Mouse (Mus musculus) MEL (cell line): ENCODE data around the gene Cgnl1. TPM values are rescaled to one million over a fixed set of nuclear protein-coding genes. Genes with fewer than 3 reads are reported as not detected.

Source experiments
- DNase-seq: peaks from one replicate; pipeline ENCODE4 v3.0.0; 2011; ENCODE audit warnings: low read depth, low spot score
- H3K27ac ChIP-seq: 2 replicates; pipeline ENCODE4 v1.5.1; 2012; ENCODE audit warnings: low read depth, mild to moderate bottlenecking, control low read depth, low read length, moderate library complexity; ENCODE audit not compliant: control insufficient read depth
- H3K27me3 ChIP-seq, 2 experiments: fragments of 150-350 bp in 1 of 2; sonication (generic) in 1 of 2; 2 replicates each; pipeline ENCODE4 v1.6.1; 2012; ENCODE audit warnings: low read length in 2 of 2, mild to moderate bottlenecking in 2 of 2, improper control_type of control experiment in 1 of 2, moderate library complexity in 1 of 2; ENCODE audit not compliant: insufficient read depth in 2 of 2, control insufficient read depth in 1 of 2
- H3K36me3 ChIP-seq, 2 experiments: 2 replicates each; pipeline ENCODE4 v1.6.1; 2012 to 2014; ENCODE audit warnings: low read length in 2 of 2, improper control_type of control experiment in 1 of 2, inconsistent platforms in 1 of 2, mild to moderate bottlenecking in 1 of 2; ENCODE audit not compliant: insufficient read depth in 2 of 2, control insufficient read depth in 1 of 2
- H3K4me1 ChIP-seq, 2 experiments: fragments of 150-350 bp in 1 of 2; sonication (generic) in 1 of 2; 2 replicates each; pipeline ENCODE4 v1.6.1; 2012; ENCODE audit warnings: low read length in 2 of 2, improper control_type of control experiment in 1 of 2, mild to moderate bottlenecking in 1 of 2; ENCODE audit not compliant: insufficient read depth in 2 of 2, control insufficient read depth in 1 of 2
- H3K4me3 ChIP-seq, 2 experiments: fragments of 150-350 bp in 1 of 2; sonication (generic) in 1 of 2; 2 replicates each; pipeline ENCODE4 v1.5.1; 2012; ENCODE audit warnings: low read depth in 2 of 2, low read length in 2 of 2, mild to moderate bottlenecking in 2 of 2, moderate library complexity in 2 of 2, control low read depth in 1 of 2, improper control_type of control experiment in 1 of 2; ENCODE audit not compliant: control insufficient read depth in 1 of 2, insufficient read depth in 1 of 2
- H3K79me2 ChIP-seq: 2 replicates; pipeline ENCODE4 v1.6.1; 2012; ENCODE audit warnings: mild to moderate bottlenecking, low read length, moderate library complexity; ENCODE audit not compliant: control insufficient read depth, poor library complexity, insufficient read depth
- H3K9ac ChIP-seq: 2 replicates; pipeline ENCODE4 v1.6.1; 2012; ENCODE audit warnings: low read depth, mild to moderate bottlenecking, control low read depth, low read length, moderate library complexity; ENCODE audit not compliant: control insufficient read depth, poor library complexity, severe bottlenecking
- H3K9me3 ChIP-seq: fragments of 150-350 bp; sonication (generic); replicated peaks from 2 replicates; pipeline ENCODE4 v1.6.1; 2012; ENCODE audit warnings: mild to moderate bottlenecking, low read length, improper control_type of control experiment, moderate library complexity; ENCODE audit not compliant: insufficient read depth
- CHD1 ChIP-seq: IDR thresholded peaks from 2 replicates; pipeline ENCODE4 v1.6.1; 2012; ENCODE audit warnings: low read depth, mild to moderate bottlenecking, inconsistent platforms, low read length, improper control_type of control experiment
- CHD2 ChIP-seq: IDR thresholded peaks from 2 replicates; pipeline ENCODE4 v1.6.1; 2011; ENCODE audit warnings: low read length, improper control_type of control experiment
- CTCF ChIP-seq, 3 experiments: IDR thresholded peaks in 2 of 3; conservative IDR thresholded peaks in 1 of 3; 2 replicates each; pipeline ENCODE4 v1.5.1; 2011 to 2012; ENCODE audit warnings: low read length in 3 of 3, low read depth in 2 of 3, mild to moderate bottlenecking in 2 of 3, improper control_type of control experiment in 1 of 3, inconsistent platforms in 1 of 3, mixed read lengths in 1 of 3, moderate library complexity in 1 of 3; ENCODE audit not compliant: control insufficient read depth in 1 of 3, insufficient read depth in 1 of 3, poor library complexity in 1 of 3, severe bottlenecking in 1 of 3
- E2F4 ChIP-seq: IDR thresholded peaks from 2 replicates; pipeline ENCODE4 v1.6.1; 2011; ENCODE audit warnings: low read depth, low read length, improper control_type of control experiment, borderline replicate concordance
- ELF1 ChIP-seq: IDR thresholded peaks from 2 replicates; pipeline ENCODE4 v1.6.1; 2014; ENCODE audit warnings: low read depth, mild to moderate bottlenecking, inconsistent platforms, low read length, improper control_type of control experiment, moderate library complexity
- EP300 ChIP-seq, 2 experiments: IDR thresholded peaks; 2 replicates each; pipeline ENCODE4 v1.6.1; 2011; ENCODE audit warnings: improper control_type of control experiment in 2 of 2, low read length in 2 of 2, low read depth in 1 of 2, mild to moderate bottlenecking in 1 of 2
- ETS1 ChIP-seq: IDR thresholded peaks from 2 replicates; pipeline ENCODE4 v1.6.1; 2012; ENCODE audit warnings: low read depth, mild to moderate bottlenecking, inconsistent platforms, low read length, improper control_type of control experiment, moderate library complexity
- GABPA ChIP-seq: IDR thresholded peaks from 2 replicates; pipeline ENCODE4 v1.6.1; 2012; ENCODE audit warnings: low read depth, mild to moderate bottlenecking, inconsistent platforms, low read length, improper control_type of control experiment, moderate library complexity
- GATA1 ChIP-seq: IDR thresholded peaks from 2 replicates; pipeline ENCODE4 v1.6.1; 2011; ENCODE audit warnings: low read depth, low read length, improper control_type of control experiment
- HCFC1 ChIP-seq: IDR thresholded peaks from 2 replicates; pipeline ENCODE4 v1.6.1; 2012; ENCODE audit warnings: low read depth, mild to moderate bottlenecking, inconsistent platforms, low read length, improper control_type of control experiment, moderate library complexity
- JUND ChIP-seq: IDR thresholded peaks from 2 replicates; pipeline ENCODE4 v1.6.1; 2011; ENCODE audit warnings: low read depth, mild to moderate bottlenecking, improper control_type of control experiment, low read length
- KAT2A ChIP-seq: conservative IDR thresholded peaks from 2 replicates; pipeline ENCODE4 v1.6.1; 2012; ENCODE audit warnings: low read depth, low read length, improper control_type of control experiment, inconsistent platforms
- MAX ChIP-seq: IDR thresholded peaks from 2 replicates; pipeline ENCODE4 v1.6.1; 2011; ENCODE audit warnings: low read length, improper control_type of control experiment
- MAZ ChIP-seq: IDR thresholded peaks from 2 replicates; pipeline ENCODE4 v1.6.1; 2012; ENCODE audit warnings: low read depth, mild to moderate bottlenecking, inconsistent platforms, low read length, improper control_type of control experiment
- MXI1 ChIP-seq: IDR thresholded peaks from 2 replicates; pipeline ENCODE4 v1.6.1; 2011; ENCODE audit warnings: mild to moderate bottlenecking, low read depth, low read length, improper control_type of control experiment
- MYB ChIP-seq: IDR thresholded peaks from 2 replicates; pipeline ENCODE4 v1.6.1; 2011; ENCODE audit warnings: mild to moderate bottlenecking, low read depth, low read length, improper control_type of control experiment
- NELFE ChIP-seq: IDR thresholded peaks from 2 replicates; pipeline ENCODE4 v1.6.1; 2011; ENCODE audit warnings: low read depth, low read length, improper control_type of control experiment
- NRF1 ChIP-seq: IDR thresholded peaks from 2 replicates; pipeline ENCODE4 v1.6.1; 2014; ENCODE audit warnings: low read depth, mild to moderate bottlenecking, inconsistent platforms, low read length, improper control_type of control experiment, moderate library complexity; ENCODE audit not compliant: poor library complexity, insufficient read depth, severe bottlenecking
- POLR2AphosphoS2 ChIP-seq: IDR thresholded peaks from 2 replicates; pipeline ENCODE4 v1.6.1; 2011; ENCODE audit warnings: low read length, improper control_type of control experiment
- POLR2AphosphoS5 ChIP-seq: IDR thresholded peaks from 2 replicates; pipeline ENCODE4 v1.6.1; 2012; ENCODE audit warnings: low read depth, borderline replicate concordance, mild to moderate bottlenecking, inconsistent platforms, low read length, moderate library complexity, mixed read lengths
- SIN3A ChIP-seq: IDR thresholded peaks from 2 replicates; pipeline ENCODE4 v1.6.1; 2012; ENCODE audit warnings: low read length, improper control_type of control experiment, inconsistent platforms
- SMC3 ChIP-seq: IDR thresholded peaks from 2 replicates; pipeline ENCODE4 v1.6.1; 2011; ENCODE audit warnings: low read depth, low read length, improper control_type of control experiment
- TAL1 ChIP-seq: IDR thresholded peaks from 2 replicates; pipeline ENCODE4 v1.6.1; 2012; ENCODE audit warnings: mild to moderate bottlenecking, inconsistent platforms, low read length, moderate library complexity, mixed read lengths
- TCF12 ChIP-seq: IDR thresholded peaks from 2 replicates; pipeline ENCODE4 v1.6.1; 2014; ENCODE audit warnings: low read depth, mild to moderate bottlenecking, inconsistent platforms, low read length, improper control_type of control experiment, moderate library complexity
- UBTF ChIP-seq: IDR thresholded peaks from 2 replicates; pipeline ENCODE4 v1.6.1; 2012; ENCODE audit warnings: low read depth, mild to moderate bottlenecking, inconsistent platforms, low read length, improper control_type of control experiment, moderate library complexity, borderline replicate concordance; ENCODE audit not compliant: insufficient read depth
- USF1 ChIP-seq: IDR thresholded peaks from 2 replicates; pipeline ENCODE4 v1.6.1; 2014; ENCODE audit warnings: low read depth, mild to moderate bottlenecking, inconsistent platforms, low read length, improper control_type of control experiment, moderate library complexity
- USF2 ChIP-seq, 2 experiments: IDR thresholded peaks; 2 replicates each; pipeline ENCODE4 v1.6.1; 2011 to 2012; ENCODE audit warnings: improper control_type of control experiment in 2 of 2, low read length in 2 of 2, borderline replicate concordance in 1 of 2, inconsistent platforms in 1 of 2, low read depth in 1 of 2, mild to moderate bottlenecking in 1 of 2; ENCODE audit not compliant: insufficient read depth in 1 of 2
- ZMIZ1 ChIP-seq: IDR thresholded peaks from 2 replicates; pipeline ENCODE4 v1.6.1; 2012; ENCODE audit warnings: low read depth, mild to moderate bottlenecking, inconsistent platforms, low read length, improper control_type of control experiment, moderate library complexity
- ZNF384 ChIP-seq: IDR thresholded peaks from 2 replicates; pipeline ENCODE4 v1.6.1; 2012; ENCODE audit warnings: low read depth, mild to moderate bottlenecking, inconsistent platforms, low read length, improper control_type of control experiment
- polyA plus RNA-seq, 2 experiments: library from polyadenylated mRNA; stranded (reverse) in 1 of 2; unstranded in 1 of 2; fragments of >175 nt in 1 of 2; fragments of >200 nt in 1 of 2; gene quantifications; 2 replicates each; pipeline versions ENCODE4 v1.2.1 to v1.2.4; 2012; ENCODE audit warnings: low replicate concordance in 2 of 2, low read depth in 1 of 2; ENCODE audit not compliant: insufficient read length in 2 of 2, insufficient read depth in 1 of 2, missing spikeins in 1 of 2
- total RNA-seq: library from RNA; depleted of rRNA; stranded (reverse); fragments of 300-350 nt; gene quantifications from 2 replicates; pipeline ENCODE4 v1.2.3, GENCODE M21; 2012

The Cgnl1 gene
- total and polyA plus RNA-seq, 3 experiments: 0.19 to 0.70 TPM; not detected in 1

GRCm38 (mm10) chr9:71609010-71609409, 162.4 kb downstream of the Cgnl1 start:
- Histone ChIP-seq H3K36me3 (peaks cover 0 to 16% of the 10 kb centered on the region in 2 experiments; a peak in 2 of 4 replicates), H3K27me3 (no peaks in the 10 kb centered on the region; a peak in 1 of 4 replicates), H3K79me2 (no peaks in the 10 kb centered on the region), H3K9me3 (no peaks in the 10 kb centered on the region), H3K4me1 (peaks cover 8 to 24% of the 10 kb centered on the region in 2 experiments), H3K4me3 (no peak overlapping the region), H3K27ac (no peak overlapping the region), H3K9ac (no peak overlapping the region)
- no peak for DNase-seq
- TF ChIP-seq JUND (no peak), EP300 (IDR thresholded peaks at IDR 0.05; ENCODE audit: low read depth in 1 of 2, low read length in 2 of 2) (no peak), UBTF (no peak), TAL1 (no peak), MAX (no peak), USF2 (IDR thresholded peaks at IDR 0.05; ENCODE audit: borderline replicate concordance in 1 of 2, insufficient read depth in 1 of 2, low read depth in 1 of 2, low read length in 2 of 2) (no peak), MYB (no peak), USF1 (no peak), GATA1 (no peak), SMC3 (no peak), NRF1 (no peak), ETS1 (no peak), TCF12 (no peak), CHD2 (no peak), CHD1 (no peak), SIN3A (no peak), NELFE (no peak), POLR2AphosphoS5 (no peak)

- DNase-seq: peak; percentile 83
- peaks cover 0 to 16% of the 10 kb centered on the region in 2 experiments; a peak in 2 of 4 replicates for H3K36me3 ChIP-seq
- H3K9me3 ChIP-seq: no peaks in the 10 kb centered on the region
- H3K4me3 ChIP-seq: no peak overlapping the region
- H3K79me2 ChIP-seq: no peaks in the 10 kb centered on the region
- H3K4me1 ChIP-seq: peaks cover 8 to 24% of the 10 kb centered on the region in 2 experiments
- no peaks in the 10 kb centered on the region; a peak in 1 of 4 replicates for H3K27me3 ChIP-seq
- H3K9ac ChIP-seq: no peak overlapping the region
- peak overlapping the region; percentile 50 for H3K27ac ChIP-seq
- 0 out of 2 replicates have a peak, but pooled peaks have one; percentile 9 for TF ChIP-seq MYB
- TF ChIP-seq MAZ: no peak
- TF ChIP-seq SIN3A: peak; percentile 61
- TF ChIP-seq MXI1: peak; percentile 38; the same call in 1 of the 2 replicates
- no peak for TF ChIP-seq ZNF384
- peak; percentile 99 for TF ChIP-seq TCF12
- peak; percentile 98 for TF ChIP-seq GATA1
- TF ChIP-seq CHD1: no peak
- peak; percentile 62; the same call in 1 of the 2 replicates for TF ChIP-seq POLR2AphosphoS2
- no peak for TF ChIP-seq CTCF (IDR thresholded peaks at IDR 0.05 in 2 of 3, conservative IDR thresholded peaks at IDR 0.05 in 1 of 3; ENCODE audit: control insufficient read depth in 1 of 3, insufficient read depth in 1 of 3, low read depth in 2 of 3, low read length in 3 of 3, poor library complexity in 1 of 3, severe bottlenecking in 1 of 3)
- TF ChIP-seq USF2 (IDR thresholded peaks at IDR 0.05; ENCODE audit: borderline replicate concordance in 1 of 2, insufficient read depth in 1 of 2, low read depth in 1 of 2, low read length in 2 of 2): no peak
- TF ChIP-seq HCFC1: no peak
- TF ChIP-seq JUND: no peak
- TF ChIP-seq KAT2A: no peak
- no peak for TF ChIP-seq UBTF
- 0 out of 2 replicates have a peak, but pooled peaks have one; percentile 20 for TF ChIP-seq ELF1
- TF ChIP-seq E2F4: no peak
- no peak for TF ChIP-seq ZMIZ1
- no peak for TF ChIP-seq GABPA
- no peak for TF ChIP-seq NRF1
These were observed 164.9 kb downstream of the Cgnl1 start for GRCm38 (mm10) chr9:71606296-71607057.
